Mouse (Mus musculus) embryonic facial prominence, embryonic 10.5 days (tissue): Measurements from ENCODE around the gene Cct6b. TPM values are rescaled to one million over a fixed set of nuclear protein-coding genes. Genes with fewer than 3 reads are reported as not detected.
A peak's percentile ranks its signal among the peaks of the same experiment; 100 is the strongest.

Experiments
- DNase-seq: peaks from one replicate; pipeline ENCODE4 v3.0.0-alpha.2; 2017; ENCODE audit warnings: low spot score
- H3K27ac ChIP-seq: fragments of 300-500 bp; sonication (generic); replicated peaks from 2 replicates; pipeline ENCODE4 v1.5.1; 2016; ENCODE audit warnings: mild to moderate bottlenecking
- H3K27me3 ChIP-seq: fragments of 300-500 bp; sonication (generic); replicated peaks from 2 replicates; pipeline ENCODE4 v1.6.1; 2016; ENCODE audit warnings: low read depth, mild to moderate bottlenecking; ENCODE audit not compliant: poor library complexity, severe bottlenecking
- H3K36me3 ChIP-seq: fragments of 300-500 bp; sonication (generic); replicated peaks from 2 replicates; pipeline ENCODE4 v1.6.1; 2016; ENCODE audit warnings: mild to moderate bottlenecking, moderate library complexity
- H3K4me1 ChIP-seq: fragments of 300-500 bp; sonication (generic); 2 replicates; pipeline ENCODE4 v1.6.1; 2016
- H3K4me3 ChIP-seq: fragments of 300-500 bp; sonication (generic); 2 replicates; pipeline ENCODE4 v1.5.1; 2016; ENCODE audit warnings: mild to moderate bottlenecking, moderate library complexity
- H3K9me3 ChIP-seq: fragments of 300-500 bp; sonication (generic); 2 replicates; pipeline ENCODE4 v1.6.1; 2016; ENCODE audit warnings: mild to moderate bottlenecking
- WGBS: fragments of 180-500 bp; shearing (Covaris S2); methylation state at CpG from one replicate; pipeline ENCODE4 v1.1.7; 2016; 5-methylcytosine and 5-hydroxymethylcytosine counted together
- polyA plus RNA-seq: library from polyadenylated mRNA; unstranded; fragments of >200 nt; fragmentation: Nextera tagmentation; extraction: Ambion mirVana; gene quantifications from 2 replicates; pipeline ENCODE4 v1.2.1, GENCODE M21; 2016

Cct6b gene
- polyA plus RNA-seq, 1 experiment from 2014 or later = 0.47 TPM

DNA sequence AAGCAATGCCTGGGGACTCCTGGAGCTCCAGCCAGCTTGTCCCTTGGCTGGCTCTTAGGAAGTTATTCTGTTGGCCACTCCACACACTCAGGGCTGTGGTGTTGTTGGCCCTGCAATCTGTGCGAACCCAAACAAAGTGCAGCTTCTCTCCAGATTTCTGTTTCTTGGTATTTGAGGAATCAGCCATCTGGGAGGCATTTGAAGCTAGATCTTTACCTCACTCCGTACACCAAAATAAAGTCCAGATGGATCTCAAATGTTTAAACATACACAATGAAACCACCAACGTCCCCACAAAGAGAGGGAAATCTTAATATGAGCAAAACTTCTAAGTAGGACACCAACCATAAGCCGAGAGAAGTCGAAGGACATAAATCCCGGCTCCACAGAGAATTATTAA lies 71.5 kb downstream of the Cct6b start:
- Histone ChIP-seq H3K4me1 (peaks cover 18% of the 10 kb centered on the region), H3K36me3 (no peaks in the 10 kb centered on the region), H3K27me3 (no peaks in the 10 kb centered on the region), H3K4me3 (no peak overlapping the region), H3K9me3 (no peaks in the 10 kb centered on the region), H3K27ac (peak overlapping the region; percentile 71)
- 67% methylated on average over 6 of the region's 6 CpGs for WGBS
- peak; percentile 16 for DNase-seq

DNA sequence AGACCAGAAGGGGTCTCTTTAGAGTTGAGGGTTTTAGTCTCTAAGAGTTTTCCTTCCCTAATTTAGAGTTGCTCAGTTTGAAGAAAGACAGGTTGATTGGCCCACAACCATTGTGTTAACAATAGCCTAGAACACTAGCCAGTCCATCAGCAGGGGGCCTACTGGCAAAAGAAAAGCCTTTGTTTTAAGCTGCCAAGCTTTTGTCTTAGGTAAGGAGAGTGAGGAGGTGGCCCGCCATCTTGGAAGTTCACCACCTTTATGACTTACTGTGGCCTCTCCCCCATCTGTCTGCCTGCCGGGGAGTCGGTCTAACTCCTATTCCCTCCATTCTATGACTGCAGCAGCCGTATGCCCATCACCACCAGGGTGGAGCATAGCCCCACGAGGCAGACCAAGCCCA lies 73.6 kb downstream of the Cct6b start:
- WGBS = 65% methylated on average over 5 of the region's 5 CpGs
- Histone ChIP-seq H3K36me3 (no peaks in the 10 kb centered on the region), H3K4me1 (peaks cover 18% of the 10 kb centered on the region), H3K27me3 (no peaks in the 10 kb centered on the region), H3K4me3 (no peak overlapping the region), H3K27ac (no peak overlapping the region), H3K9me3 (no peaks in the 10 kb centered on the region)
- DNase-seq = no peak

DNA sequence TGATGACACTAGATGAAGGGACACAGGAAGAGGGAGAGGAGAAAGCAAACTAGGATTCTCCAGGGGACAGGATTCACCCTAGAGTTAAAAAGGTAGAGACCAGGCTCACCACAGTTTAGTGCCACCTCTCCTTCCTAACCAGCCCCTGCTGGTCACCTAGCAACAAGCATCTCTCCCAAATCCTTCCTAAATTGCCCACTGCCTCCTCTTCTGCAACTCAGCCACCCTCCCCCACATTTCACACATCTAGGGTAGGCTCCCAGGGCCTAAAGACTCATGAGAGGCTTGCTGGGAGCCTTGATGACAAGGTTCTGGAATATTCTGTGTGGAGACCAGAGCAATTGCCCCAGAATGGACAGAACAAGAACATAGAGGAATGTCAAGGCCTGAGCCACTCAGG lies 76.5 kb downstream of the Cct6b start:
- H3K36me3 ChIP-seq = no peaks in the 10 kb centered on the region
- no peak overlapping the region for H3K4me3 ChIP-seq
- H3K27ac ChIP-seq = no peak overlapping the region
- H3K9me3 ChIP-seq = no peaks in the 10 kb centered on the region
- H3K27me3 ChIP-seq = peaks cover 15% of the 10 kb centered on the region
- peaks cover 18% of the 10 kb centered on the region for H3K4me1 ChIP-seq
- no peak for DNase-seq

DNA sequence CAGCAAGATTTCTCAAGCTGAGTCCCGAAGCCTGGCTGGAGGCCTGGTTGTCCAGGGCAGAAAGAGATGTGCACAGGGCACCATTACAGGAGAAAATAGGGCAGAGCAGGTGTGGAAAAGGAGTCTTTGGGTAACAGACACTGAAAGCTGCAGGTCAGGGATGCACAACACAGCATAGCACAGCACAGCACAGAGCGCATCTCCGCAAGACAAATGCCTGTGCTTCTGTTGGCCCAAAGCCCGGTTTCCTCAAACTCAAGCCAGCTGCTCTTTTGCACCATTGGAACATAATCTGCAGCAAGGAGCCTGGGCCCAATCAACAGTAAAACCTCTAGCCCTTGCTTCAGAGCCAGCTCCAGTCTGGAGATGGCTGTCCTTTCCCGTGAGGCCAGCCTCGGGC lies 79.4 kb downstream of the Cct6b start:
- H3K36me3 ChIP-seq = no peaks in the 10 kb centered on the region
- H3K4me1 ChIP-seq = no peaks in the 10 kb centered on the region; the same call in 1 of the 2 replicates
- no peak overlapping the region for H3K4me3 ChIP-seq
- H3K27ac ChIP-seq = no peak overlapping the region
- H3K27me3 ChIP-seq = peaks cover 15% of the 10 kb centered on the region
- no peaks in the 10 kb centered on the region for H3K9me3 ChIP-seq
- DNase-seq = no peak
- 86% methylated on average over 6 of the region's 6 CpGs for WGBS

DNA sequence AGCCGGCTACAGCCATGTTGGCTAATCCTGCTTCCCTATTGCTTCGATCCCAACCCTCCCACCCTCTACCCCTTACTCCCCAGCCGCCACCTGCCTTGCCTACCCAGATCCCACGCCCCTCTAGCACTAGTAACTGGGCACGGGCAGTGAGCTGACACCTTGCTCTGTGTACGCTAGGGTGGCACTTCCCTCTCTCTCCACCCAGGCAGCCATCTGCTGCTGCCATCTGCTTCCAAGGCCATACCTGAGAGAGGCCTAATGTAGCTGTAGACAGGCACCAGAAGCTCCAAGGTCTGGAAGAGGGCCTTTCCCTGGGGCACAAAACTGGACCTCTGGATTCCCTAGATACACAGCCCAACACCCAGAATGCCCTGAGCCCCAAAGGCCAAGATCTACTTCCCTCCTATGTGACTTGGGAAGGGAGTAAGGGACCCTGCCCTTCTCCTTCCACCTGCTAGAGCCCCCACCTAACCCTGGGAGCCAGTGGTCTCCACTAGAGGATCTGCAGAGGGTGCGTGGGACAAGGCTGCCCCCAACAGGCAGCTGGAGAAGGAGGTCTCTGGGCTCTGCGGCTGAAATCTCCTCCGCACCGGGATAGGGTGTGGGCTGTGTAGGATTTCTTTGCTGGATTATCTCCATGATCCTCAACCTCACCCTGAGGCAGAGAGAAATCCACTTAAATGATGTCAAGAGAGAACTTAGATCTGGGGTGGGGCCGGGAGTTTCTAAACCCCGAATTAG lies 80.2 kb downstream of the Cct6b start:
- H3K27me3 ChIP-seq = peaks cover 15% of the 10 kb centered on the region
- no peak overlapping the region for H3K4me3 ChIP-seq
- H3K4me1 ChIP-seq = no peaks in the 10 kb centered on the region; the same call in 1 of the 2 replicates
- WGBS = 54% methylated on average over 12 of the region's 12 CpGs
- no peaks in the 10 kb centered on the region for H3K9me3 ChIP-seq
- DNase-seq = peak; percentile 41
- H3K36me3 ChIP-seq = no peaks in the 10 kb centered on the region
- H3K27ac ChIP-seq = no peak overlapping the region

DNA sequence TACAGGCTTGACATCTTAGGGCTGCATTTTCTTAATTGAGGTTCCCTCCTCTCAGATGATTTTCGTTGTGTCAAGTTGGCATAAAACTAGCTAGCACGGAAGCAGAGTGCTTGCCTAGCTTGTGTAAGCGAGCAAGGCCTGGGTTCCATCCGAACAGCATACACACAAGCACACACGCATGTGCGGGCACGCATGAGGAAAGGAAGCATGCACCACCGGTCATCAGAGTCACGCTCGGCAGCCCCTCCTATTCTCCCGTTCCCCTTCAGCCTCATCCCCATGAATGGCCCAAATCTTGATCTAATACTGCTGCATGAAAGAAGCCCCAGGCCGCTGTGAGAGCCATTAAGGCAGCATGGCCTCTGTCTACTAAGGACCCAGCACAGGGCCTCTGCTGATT lies 85.6 kb downstream of the Cct6b start:
- Histone ChIP-seq H3K27me3 (peaks cover 10% of the 10 kb centered on the region; the same call in 1 of the 2 replicates), H3K27ac (no peak overlapping the region), H3K9me3 (no peaks in the 10 kb centered on the region)

More for the DNA sequence above, 85.6 kb downstream of the Cct6b start:
- Histone ChIP-seq H3K36me3 (no peaks in the 10 kb centered on the region), H3K4me3 (no peak overlapping the region), H3K4me1 (no peaks in the 10 kb centered on the region)
- DNase-seq = no peak
- 77% methylated on average over 12 of the region's 12 CpGs for WGBS

Other genes with a start within 250 kb of the Cct6b start
- gene Zfp830, start within 50 bp of the Cct6b start, polyA plus RNA-seq = 38.8 and 39.5 TPM in 2 replicates
- gene Lig3, start 16.8 kb upstream of the Cct6b start, polyA plus RNA-seq = 43.8 and 48.7 TPM in 2 replicates
- 11.3 and 11.5 TPM in 2 replicates for gene Rffl, start 106.9 kb upstream of the Cct6b start, polyA plus RNA-seq
- 13.7 and 14.7 TPM in 2 replicates for gene Rad51d, start 126.3 kb upstream of the Cct6b start, polyA plus RNA-seq
- 0.26 and 0.35 TPM in 2 replicates for gene Fndc8, start 127.8 kb upstream of the Cct6b start, polyA plus RNA-seq
- gene Nle1, start 144.1 kb upstream of the Cct6b start, polyA plus RNA-seq = 41.2 and 45.6 TPM in 2 replicates
- gene Unc45b, start 146.2 kb upstream of the Cct6b start, polyA plus RNA-seq = 0.32 and 0.91 TPM in 2 replicates
- gene Slfn5, start 187.0 kb upstream of the Cct6b start, polyA plus RNA-seq = 0.26 and 0.31 TPM in 2 replicates
- 11.5 and 13.8 TPM in 2 replicates for gene Slfn9, start 227.5 kb upstream of the Cct6b start, polyA plus RNA-seq